Mouse (Mus musculus) liver, adult 2 months (tissue): Measurements from ENCODE around the gene Pkd1. TPM values are rescaled to one million over a fixed set of nuclear protein-coding genes. Genes with fewer than 3 reads are reported as not detected.

ENCODE experiments used
- DNase-seq: peaks from one replicate; pipeline ENCODE4 v3.0.0-alpha.2; 2011; ENCODE audit warnings: low read depth, low spot score; ENCODE audit errors: extremely low read depth
- H3K27ac ChIP-seq: fragments of 200-500 bp; replicated peaks from 2 replicates; pipeline ENCODE4 v1.5.1; 2012; ENCODE audit warnings: low read depth, mild to moderate bottlenecking, control low read depth, inconsistent platforms, low read length; ENCODE audit not compliant: insufficient read depth
- H3K27me3 ChIP-seq: fragments of 200-500 bp; 2 replicates; pipeline ENCODE4 v1.6.1; 2012; ENCODE audit warnings: mild to moderate bottlenecking, moderate library complexity, low read length, inconsistent platforms; ENCODE audit not compliant: control insufficient read depth, insufficient read depth
- H3K36me3 ChIP-seq: fragments of 200-500 bp; 2 replicates; pipeline ENCODE4 v1.6.1; 2012; ENCODE audit warnings: low read length, inconsistent platforms; ENCODE audit not compliant: control insufficient read depth, insufficient read depth
- H3K4me1 ChIP-seq: fragments of 200-500 bp; 2 replicates; pipeline ENCODE4 v1.6.1; 2011; ENCODE audit warnings: low read length; ENCODE audit not compliant: control insufficient read depth, insufficient read depth
- H3K4me3 ChIP-seq: fragments of 200-500 bp; 2 replicates; pipeline ENCODE4 v1.5.1; 2011; ENCODE audit warnings: low read depth, mild to moderate bottlenecking, control low read depth, low read length, moderate library complexity; ENCODE audit not compliant: insufficient read depth
- H3K79me2 ChIP-seq: fragments of 200-500 bp; 2 replicates; pipeline ENCODE4 v1.6.1; 2012; ENCODE audit warnings: inconsistent platforms, mild to moderate bottlenecking, low read length, moderate library complexity; ENCODE audit not compliant: control insufficient read depth, insufficient read depth
- H3K9ac ChIP-seq: fragments of 200-500 bp; 2 replicates; pipeline ENCODE4 v1.6.1; 2012; ENCODE audit warnings: low read depth, mild to moderate bottlenecking, control low read depth, inconsistent platforms, low read length
- CTCF ChIP-seq: fragments of 200-500 bp; IDR thresholded peaks from 2 replicates; pipeline ENCODE4 v1.5.1; 2011; ENCODE audit warnings: low read depth, low read length, control low read depth
- POLR2A ChIP-seq: fragments of 200-500 bp; IDR thresholded peaks from 2 replicates; pipeline ENCODE4 v1.6.1; 2011; ENCODE audit warnings: low read length, control low read depth; ENCODE audit not compliant: insufficient read depth; ENCODE audit errors: extremely low read depth
- WGBS: fragments of 180-500 bp; shearing (Covaris S2); methylation state at CpG from one replicate; pipeline ENCODE4 v1.1.7; 2018; 5-methylcytosine and 5-hydroxymethylcytosine counted together
- polyA plus RNA-seq: library from polyadenylated mRNA; depleted of rRNA; stranded (reverse); fragments of >200 nt; gene quantifications from 2 replicates; pipeline ENCODE4 v1.2.3, GENCODE M21; 2012
- total RNA-seq: library from RNA; depleted of rRNA; stranded (reverse); fragments of >200 nt; gene quantifications from 2 replicates; pipeline ENCODE4 v1.2.3, GENCODE M21; 2014

Pkd1 gene
- total and polyA plus RNA-seq, 2 experiments, result 9.9 to 17.4 TPM

- DNase-seq, result no peak
- peaks cover 27% of the 10 kb centered on the region for H3K36me3 ChIP-seq
- H3K9ac ChIP-seq, result no peak overlapping the region
- H3K4me3 ChIP-seq, result no peak overlapping the region
- 98% methylated on average over 5 of the region's 5 CpGs for WGBS
- H3K27ac ChIP-seq, result no peak overlapping the region
- no peaks in the 10 kb centered on the region for H3K4me1 ChIP-seq
- H3K79me2 ChIP-seq, result no peaks in the 10 kb centered on the region
- no peak for TF ChIP-seq CTCF
- TF ChIP-seq POLR2A, result no peak
- no peaks in the 10 kb centered on the region for H3K27me3 ChIP-seq
These were observed 42.1 kb downstream of the Pkd1 start for GRCm38 (mm10) chr17:24591695-24592094.

GRCm38 (mm10) chr17:24593248-24593647 is 43.6 kb downstream of the Pkd1 start:
- no peak for DNase-seq
- TF ChIP-seq CTCF, result no peak
- TF ChIP-seq POLR2A, result no peak
- Histone ChIP-seq H3K9ac (no peak overlapping the region), H3K4me1 (no peaks in the 10 kb centered on the region), H3K4me3 (no peak overlapping the region), H3K27ac (no peak overlapping the region), H3K79me2 (no peaks in the 10 kb centered on the region), H3K27me3 (no peaks in the 10 kb centered on the region), H3K36me3 (peaks cover 21% of the 10 kb centered on the region)
- 86% methylated on average over 5 of the region's 5 CpGs for WGBS

GRCm38 (mm10) chr17:24593992-24594890 is 44.6 kb downstream of the Pkd1 start:
- no peak overlapping the region for H3K9ac ChIP-seq
- TF ChIP-seq CTCF (no peak), POLR2A (no peak)
- peaks cover 19% of the 10 kb centered on the region for H3K36me3 ChIP-seq
- H3K4me3 ChIP-seq, result no peak overlapping the region
- no peak for DNase-seq
- H3K27me3 ChIP-seq, result no peaks in the 10 kb centered on the region
- no peaks in the 10 kb centered on the region for H3K79me2 ChIP-seq
- no peaks in the 10 kb centered on the region for H3K4me1 ChIP-seq
- WGBS, result 93% methylated on average over 26 of the region's 26 CpGs
- no peak overlapping the region for H3K27ac ChIP-seq

GRCm38 (mm10) chr17:24595126-24596072 is 45.8 kb downstream of the Pkd1 start:
- WGBS, result 82% methylated on average over 17 of the region's 17 CpGs
- no peaks in the 10 kb centered on the region for H3K79me2 ChIP-seq
- peaks cover 17% of the 10 kb centered on the region for H3K36me3 ChIP-seq
- H3K4me3 ChIP-seq, result no peak overlapping the region
- TF ChIP-seq CTCF, result 0 out of 2 replicates have a peak, but pooled peaks have one; percentile 20
- TF ChIP-seq POLR2A, result no peak
- DNase-seq, result no peak
- no peaks in the 10 kb centered on the region for H3K27me3 ChIP-seq
- no peak overlapping the region for H3K9ac ChIP-seq
- H3K27ac ChIP-seq, result no peak overlapping the region
- no peaks in the 10 kb centered on the region for H3K4me1 ChIP-seq

GRCm38 (mm10) chr17:24596073-24596466 is 46.4 kb downstream of the Pkd1 start:
- H3K4me1 ChIP-seq, result no peaks in the 10 kb centered on the region
- H3K9ac ChIP-seq, result no peak overlapping the region
- no peaks in the 10 kb centered on the region for H3K79me2 ChIP-seq
- WGBS, result 86% methylated on average over 5 of the region's 5 CpGs
- no peak overlapping the region for H3K4me3 ChIP-seq
- H3K36me3 ChIP-seq, result peaks cover 17% of the 10 kb centered on the region
- no peaks in the 10 kb centered on the region for H3K27me3 ChIP-seq
- DNase-seq, result no peak
- no peak for TF ChIP-seq CTCF
- no peak for TF ChIP-seq POLR2A
- H3K27ac ChIP-seq, result no peak overlapping the region
